Mouse (Mus musculus) erythroblast, embryonic 14.5 days (primary cell): ENCODE data around the gene Rcc2.

Experiments
- GATA1 ChIP-seq: IDR thresholded peaks from 2 replicates; pipeline ENCODE4 v1.6.1; 2012; ENCODE audit warnings: low read length, inconsistent platforms, mixed read lengths
- TAL1 ChIP-seq: IDR thresholded peaks from 3 replicates; pipeline ENCODE4 v1.6.1; 2012; ENCODE audit warnings: low read length, inconsistent platforms, mixed read lengths

DNA sequence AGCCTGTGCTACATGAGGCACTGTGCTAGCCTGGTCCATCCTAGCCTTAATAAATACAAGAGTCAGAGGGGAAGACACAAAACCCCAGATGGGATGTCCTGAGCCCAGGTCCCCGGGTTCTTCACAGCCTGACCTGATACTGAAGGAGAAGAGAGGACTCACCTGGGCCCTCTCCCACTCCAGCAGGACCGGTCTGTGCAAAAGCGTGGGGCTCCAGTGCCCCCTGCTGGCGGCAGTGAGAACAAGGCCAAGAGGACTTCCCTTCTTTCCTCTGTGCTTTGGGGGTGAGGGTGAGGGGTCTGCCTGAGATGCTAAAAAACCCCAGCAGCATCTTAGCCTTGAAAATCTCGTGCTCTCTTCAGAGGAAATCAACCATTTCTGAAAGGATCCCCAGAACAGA is 21.3 kb upstream of the Rcc2 start:
- TF ChIP-seq GATA1 (no peak), TAL1 (no peak)
